Mouse (Mus musculus) frontal cortex, postnatal 25 days (tissue): Measurements from ENCODE around the gene Gm36079.
"Not testable (repeated sequence)": the region's sequence is repeated elsewhere in the genome, so short reads cannot be mapped to it uniquely, and the experiment has no call there.

ENCODE experiments used
- DNase-seq, 2 experiments: peaks; one replicate each; pipeline ENCODE4 v3.0.0; 2022; ENCODE audit warnings: low spot score in 2 of 2

The Gm36079 gene

GRCm38 (mm10) chr13:120021477-120021876 is 5.3 kb downstream of the Gm36079 start:
- DNase-seq, result not testable (repeated sequence)

- DNase-seq, result not testable (repeated sequence)
Observed at GRCm38 (mm10) chr13:120015348-120016007, 11.3 kb downstream of the Gm36079 start.

GRCm38 (mm10) chr13:120013962-120014361 is 12.8 kb downstream of the Gm36079 start:
- not testable (repeated sequence) for DNase-seq

GRCm38 (mm10) chr13:120013544-120013943 is 13.3 kb downstream of the Gm36079 start:
- not testable (repeated sequence) for DNase-seq

- not testable (repeated sequence) for DNase-seq
Observed at GRCm38 (mm10) chr13:120010068-120010467, 16.7 kb downstream of the Gm36079 start.

- not testable (repeated sequence) for DNase-seq
Observed at GRCm38 (mm10) chr13:119999215-119999614, 27.6 kb downstream of the Gm36079 start.

- DNase-seq, result not testable (repeated sequence)
Observed at GRCm38 (mm10) chr13:119998442-119999086, 28.2 kb downstream of the Gm36079 start.

- DNase-seq, result not testable (repeated sequence)
Observed at GRCm38 (mm10) chr13:119991917-119992496, 34.8 kb downstream of the Gm36079 start.

- DNase-seq, result not testable (repeated sequence)
Observed at GRCm38 (mm10) chr13:119991264-119991663, 35.5 kb downstream of the Gm36079 start.
